Mouse (Mus musculus) layer of hippocampus, postnatal 14 days (tissue): ENCODE data around the gene Gm9803. TPM values are rescaled to one million over a fixed set of nuclear protein-coding genes. Genes with fewer than 3 reads are reported as not detected.

ENCODE experiments used
- total RNA-seq, 2 experiments: library from RNA; stranded (reverse); gene quantifications; 2 replicates each; pipeline ENCODE4 v1.2.3; 2021

The Gm9803 gene
- total RNA-seq, 2 experiments from 2014 or later = 10.7 TPM; not detected in 1

Other genes with a start within 250 kb of the Gm9803 start
- gene Bend3, start 45.3 kb upstream of the Gm9803 start, total RNA-seq = 1 to 10 TPM; 6.3 to 7.6 TPM
- 10 to 100 TPM; 49.0 to 49.1 TPM for gene 1700021F05Rik, start 16.9 kb downstream of the Gm9803 start, total RNA-seq
- gene Cd24a, start 54.2 kb downstream of the Gm9803 start, total RNA-seq = 10 to 100 TPM; 31.0 to 42.0 TPM